Mouse (Mus musculus) stomach, embryonic 15.5 days (tissue): ENCODE data around the gene Gm21987. TPM values are rescaled to one million over a fixed set of nuclear protein-coding genes. Genes with fewer than 3 reads are reported as not detected.
A peak's percentile ranks its signal among the peaks of the same experiment; 100 is the strongest.

Source experiments
- ATAC-seq: fragments of 200-750 bp; cut with Nextera tagmentation; 2 replicates; pipeline ENCODE4 v1.8.0; 2017; ENCODE audit warnings: low read depth, moderate number of reproducible peaks, moderate TSS enrichment; ENCODE audit not compliant: insufficient read depth, low FRiP score
- H3K27ac ChIP-seq: fragments of 300-500 bp; sonication (generic); 2 replicates; pipeline ENCODE4 v1.5.1; 2015; ENCODE audit warnings: mild to moderate bottlenecking, inconsistent platforms
- H3K27me3 ChIP-seq: fragments of 300-500 bp; sonication (generic); replicated peaks from 2 replicates; pipeline ENCODE4 v1.6.1; 2015; ENCODE audit warnings: inconsistent platforms
- H3K36me3 ChIP-seq: fragments of 300-500 bp; sonication (generic); 2 replicates; pipeline ENCODE4 v1.6.1; 2015; ENCODE audit warnings: inconsistent platforms
- H3K4me1 ChIP-seq: fragments of 300-500 bp; sonication (generic); 2 replicates; pipeline ENCODE4 v1.6.1; 2015; ENCODE audit warnings: inconsistent platforms
- H3K4me2 ChIP-seq: fragments of 300-500 bp; sonication (generic); 2 replicates; pipeline ENCODE4 v1.6.1; 2015; ENCODE audit warnings: mild to moderate bottlenecking, inconsistent platforms
- H3K4me3 ChIP-seq: fragments of 300-500 bp; sonication (generic); replicated peaks from 2 replicates; pipeline ENCODE4 v1.5.1; 2015; ENCODE audit warnings: inconsistent platforms
- H3K9ac ChIP-seq: fragments of 300-500 bp; sonication (generic); 2 replicates; pipeline ENCODE4 v1.6.1; 2015; ENCODE audit warnings: inconsistent platforms
- H3K9me3 ChIP-seq: fragments of 300-500 bp; sonication (generic); 2 replicates; pipeline ENCODE4 v1.6.1; 2016; ENCODE audit warnings: inconsistent platforms
- WGBS: fragments of 180-500 bp; shearing (Covaris S2); methylation state at CpG from one replicate; pipeline ENCODE4 v1.1.7; 2015; 5-methylcytosine and 5-hydroxymethylcytosine counted together
- polyA plus RNA-seq: library from polyadenylated mRNA; unstranded; fragments of >200 nt; fragmentation: Nextera tagmentation; extraction: Ambion mirVana; gene quantifications from 2 replicates; pipeline ENCODE4 v1.2.1, GENCODE M21; 2015

The Gm21987 gene
- polyA plus RNA-seq, 1 experiment from 2014 or later: not detected

DNA sequence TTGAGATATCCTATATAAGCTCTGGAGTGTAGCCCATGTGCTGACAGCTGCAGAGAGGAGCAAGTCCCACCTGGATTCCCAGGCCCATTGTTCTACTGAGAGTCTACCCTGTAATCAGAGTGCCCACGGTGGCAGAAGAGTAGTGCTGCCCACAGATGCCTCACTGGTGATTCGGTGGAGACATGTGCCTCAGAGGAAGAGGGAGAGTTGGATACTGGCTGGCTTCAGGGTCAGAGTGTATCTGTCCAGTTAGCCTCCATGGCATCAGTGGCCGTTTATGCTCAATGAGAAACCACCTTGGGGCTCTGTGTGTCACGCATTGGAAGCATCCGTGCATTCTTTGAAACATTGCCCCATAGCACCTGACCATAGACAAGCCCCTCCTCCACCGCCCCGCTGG lies 16.8 kb downstream of the Gm21987 start:
- H3K4me3 ChIP-seq: no peak overlapping the region
- no peak overlapping the region for H3K27ac ChIP-seq
- no peak overlapping the region for H3K4me2 ChIP-seq
- H3K9ac ChIP-seq: no peak overlapping the region
- 79% methylated on average over 7 of the region's 7 CpGs for WGBS
- H3K4me1 ChIP-seq: peaks cover 8% of the 10 kb centered on the region
- no peak for ATAC-seq
- H3K9me3 ChIP-seq: no peaks in the 10 kb centered on the region
- no peaks in the 10 kb centered on the region for H3K36me3 ChIP-seq
- H3K27me3 ChIP-seq: no peaks in the 10 kb centered on the region

- Histone ChIP-seq H3K36me3 (no peaks in the 10 kb centered on the region), H3K4me1 (peaks cover 8% of the 10 kb centered on the region), H3K27ac (no peak overlapping the region), H3K9ac (no peak overlapping the region), H3K4me3 (no peak overlapping the region), H3K9me3 (no peaks in the 10 kb centered on the region), H3K4me2 (no peak overlapping the region), H3K27me3 (no peaks in the 10 kb centered on the region)
- WGBS: 84% methylated on average over 10 of the region's 10 CpGs
- ATAC-seq: no peak
These were observed 18.6 kb downstream of the Gm21987 start for GRCm38 (mm10) chr16:38365390-38365789.

DNA sequence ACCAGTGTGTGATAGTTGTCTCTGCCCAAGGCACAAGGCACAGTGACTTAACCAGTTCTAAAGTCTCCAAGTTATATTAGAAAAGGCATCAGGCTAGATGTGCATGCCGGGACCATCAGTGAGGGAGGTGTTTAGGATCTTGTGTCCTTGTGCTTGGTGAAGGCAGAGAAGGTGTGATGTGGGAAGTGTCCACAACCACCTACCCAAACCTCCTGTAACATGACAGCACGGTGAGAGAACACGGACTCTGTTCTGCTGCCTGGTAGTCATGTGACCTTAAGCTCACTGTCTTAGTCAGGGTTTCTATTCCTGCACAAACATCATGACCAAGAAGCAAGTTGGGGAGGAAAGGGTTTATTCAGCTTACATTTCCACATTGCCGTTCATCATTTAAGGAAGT lies 19.4 kb downstream of the Gm21987 start:
- 76% methylated on average over 4 of the region's 4 CpGs for WGBS
- no peaks in the 10 kb centered on the region for H3K36me3 ChIP-seq

DNA sequence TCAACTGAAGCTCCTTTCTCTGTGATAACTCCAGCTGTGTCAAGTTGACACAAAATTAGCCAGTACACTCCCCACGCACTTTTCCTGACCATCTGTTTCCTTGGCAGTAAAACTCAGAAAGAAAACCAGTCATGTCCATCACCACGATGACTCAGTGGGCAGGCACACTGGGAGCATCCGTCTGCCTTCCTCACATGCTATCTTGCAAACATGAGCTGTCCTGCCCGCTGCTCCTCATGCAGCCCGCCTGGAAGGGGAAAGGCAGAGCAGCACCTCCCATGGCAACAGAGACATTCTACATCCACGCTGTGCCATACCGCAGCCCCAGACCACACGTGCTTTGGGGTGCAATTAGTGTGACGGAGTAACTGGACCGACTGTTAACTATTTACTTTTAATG lies 21.5 kb downstream of the Gm21987 start:
- Histone ChIP-seq H3K9me3 (no peaks in the 10 kb centered on the region), H3K9ac (no peak overlapping the region), H3K27ac (no peak overlapping the region), H3K27me3 (no peaks in the 10 kb centered on the region), H3K4me1 (no peaks in the 10 kb centered on the region), H3K4me2 (no peak overlapping the region), H3K36me3 (no peaks in the 10 kb centered on the region), H3K4me3 (no peak overlapping the region)
- no peak for ATAC-seq
- 60% methylated on average over 10 of the region's 10 CpGs for WGBS

More for the DNA sequence above, 19.4 kb downstream of the Gm21987 start:
- Histone ChIP-seq H3K9me3 (no peaks in the 10 kb centered on the region), H3K4me2 (no peak overlapping the region), H3K4me1 (peaks cover 8% of the 10 kb centered on the region), H3K27me3 (no peaks in the 10 kb centered on the region), H3K9ac (no peak overlapping the region), H3K27ac (no peak overlapping the region), H3K4me3 (no peak overlapping the region)
- no peak for ATAC-seq

GRCm38 (mm10) chr16:38369000-38369399 lies 22.2 kb downstream of the Gm21987 start:
- no peak for ATAC-seq
- WGBS: 83% methylated on average over 7 of the region's 7 CpGs
- H3K27me3 ChIP-seq: no peaks in the 10 kb centered on the region
- no peak overlapping the region for H3K9ac ChIP-seq
- H3K4me1 ChIP-seq: no peaks in the 10 kb centered on the region
- no peaks in the 10 kb centered on the region for H3K36me3 ChIP-seq
- H3K4me3 ChIP-seq: no peak overlapping the region
- no peak overlapping the region for H3K4me2 ChIP-seq
- H3K27ac ChIP-seq: no peak overlapping the region
- no peaks in the 10 kb centered on the region for H3K9me3 ChIP-seq

DNA sequence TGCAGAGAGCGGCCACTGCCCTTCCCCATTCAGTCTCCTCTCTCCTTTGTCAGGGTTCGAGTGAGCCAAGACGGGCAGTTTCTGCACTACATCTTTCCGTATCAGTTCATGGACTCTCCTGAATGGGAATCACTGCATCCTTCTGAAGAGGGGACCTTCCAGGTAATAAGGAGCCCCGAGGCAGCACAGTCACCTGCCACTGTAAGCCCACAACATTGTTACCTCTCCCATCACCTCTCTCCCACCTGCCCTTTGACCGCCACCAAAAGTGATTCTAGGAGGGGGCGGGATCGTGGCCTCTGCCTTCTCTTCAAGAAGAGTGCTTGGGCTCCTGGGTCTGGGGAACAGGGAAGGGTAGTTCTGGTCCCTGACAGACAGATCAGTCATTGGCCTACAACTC lies 22.6 kb downstream of the Gm21987 start:
- H3K4me1 ChIP-seq: no peaks in the 10 kb centered on the region
- WGBS: 84% methylated on average over 8 of the region's 8 CpGs

GRCm38 (mm10) chr16:38369992-38370484 lies 23.2 kb downstream of the Gm21987 start:
- WGBS: 82% methylated on average over 4 of the region's 4 CpGs
- no peaks in the 10 kb centered on the region for H3K36me3 ChIP-seq
- H3K9ac ChIP-seq: no peak overlapping the region
- H3K4me2 ChIP-seq: no peak overlapping the region
- no peak overlapping the region for H3K4me3 ChIP-seq
- no peaks in the 10 kb centered on the region for H3K9me3 ChIP-seq
- no peaks in the 10 kb centered on the region for H3K27me3 ChIP-seq
- ATAC-seq: no peak
- no peaks in the 10 kb centered on the region for H3K4me1 ChIP-seq
- no peak overlapping the region for H3K27ac ChIP-seq

More for the DNA sequence above, 22.6 kb downstream of the Gm21987 start:
- H3K9ac ChIP-seq: no peak overlapping the region
- ATAC-seq: no peak
- H3K36me3 ChIP-seq: no peaks in the 10 kb centered on the region
- H3K4me3 ChIP-seq: no peak overlapping the region
- no peaks in the 10 kb centered on the region for H3K27me3 ChIP-seq
- no peaks in the 10 kb centered on the region for H3K9me3 ChIP-seq
- H3K4me2 ChIP-seq: no peak overlapping the region
- H3K27ac ChIP-seq: no peak overlapping the region

- Histone ChIP-seq H3K4me3 (no peak overlapping the region), H3K9me3 (no peaks in the 10 kb centered on the region), H3K27me3 (no peaks in the 10 kb centered on the region), H3K36me3 (no peaks in the 10 kb centered on the region), H3K27ac (no peak overlapping the region), H3K9ac (no peak overlapping the region), H3K4me1 (no peaks in the 10 kb centered on the region), H3K4me2 (no peak overlapping the region)
- ATAC-seq: no peak
- WGBS: 73% methylated on average over 8 of the region's 8 CpGs
These were observed 24.0 kb downstream of the Gm21987 start for GRCm38 (mm10) chr16:38370633-38371374.

GRCm38 (mm10) chr16:38371705-38372296 lies 25.0 kb downstream of the Gm21987 start:
- H3K9me3 ChIP-seq: no peaks in the 10 kb centered on the region
- no peak overlapping the region for H3K27ac ChIP-seq
- no peaks in the 10 kb centered on the region for H3K27me3 ChIP-seq
- H3K4me1 ChIP-seq: peaks cover 5% of the 10 kb centered on the region; the same call in 1 of the 2 replicates
- H3K4me2 ChIP-seq: no peak overlapping the region
- no peak overlapping the region for H3K9ac ChIP-seq
- ATAC-seq: peak; percentile 87
- whole genome bisulfite sequencing: 85% methylated on average over 15 of the region's 15 CpGs
- no peak overlapping the region for H3K4me3 ChIP-seq
- H3K36me3 ChIP-seq: no peaks in the 10 kb centered on the region

GRCm38 (mm10) chr16:38372876-38373275 lies 26.0 kb downstream of the Gm21987 start:
- Histone ChIP-seq H3K4me1 (peaks cover 5% of the 10 kb centered on the region; the same call in 1 of the 2 replicates), H3K4me3 (no peak overlapping the region), H3K27me3 (no peaks in the 10 kb centered on the region), H3K9ac (no peak overlapping the region), H3K36me3 (no peaks in the 10 kb centered on the region), H3K27ac (no peak overlapping the region), H3K9me3 (no peaks in the 10 kb centered on the region), H3K4me2 (no peak overlapping the region)
- WGBS: 88% methylated on average over 4 of the region's 4 CpGs
- ATAC-seq: no peak

GRCm38 (mm10) chr16:38373439-38373838 lies 26.6 kb downstream of the Gm21987 start:
- H3K4me2 ChIP-seq: no peak overlapping the region
- no peak for ATAC-seq
- H3K27me3 ChIP-seq: no peaks in the 10 kb centered on the region
- no peaks in the 10 kb centered on the region for H3K36me3 ChIP-seq
- no peak overlapping the region for H3K9ac ChIP-seq
- no peaks in the 10 kb centered on the region for H3K9me3 ChIP-seq
- 82% methylated on average over 10 of the region's 10 CpGs for WGBS
- H3K27ac ChIP-seq: no peak overlapping the region
- H3K4me3 ChIP-seq: no peak overlapping the region
- H3K4me1 ChIP-seq: peaks cover 5% of the 10 kb centered on the region; the same call in 1 of the 2 replicates

GRCm38 (mm10) chr16:38373941-38374340 lies 27.1 kb downstream of the Gm21987 start:
- H3K9me3 ChIP-seq: no peaks in the 10 kb centered on the region
- H3K27ac ChIP-seq: no peak overlapping the region
- no peak for ATAC-seq
- H3K4me1 ChIP-seq: peaks cover 5% of the 10 kb centered on the region; the same call in 1 of the 2 replicates
- H3K4me3 ChIP-seq: no peak overlapping the region
- H3K27me3 ChIP-seq: no peaks in the 10 kb centered on the region
- WGBS: 84% methylated on average over 16 of the region's 16 CpGs
- no peak overlapping the region for H3K9ac ChIP-seq
- H3K36me3 ChIP-seq: no peaks in the 10 kb centered on the region
- H3K4me2 ChIP-seq: no peak overlapping the region
